Mouse (Mus musculus): ENCODE measurements around the gene Syne1. TPM values are rescaled to one million over a fixed set of nuclear protein-coding genes. Genes with fewer than 3 reads are reported as not detected.

Gene Syne1
- polyA plus RNA-seq, 1 experiment = 19.0 TPM

- no peak overlapping the region for H3K4me3 ChIP-seq
- no peaks in the 10 kb centered on the region for H3K27me3 ChIP-seq (ENCODE audit: control insufficient read depth, insufficient read depth, insufficient read length)
- no peaks in the 10 kb centered on the region for H3K79me2 ChIP-seq (ENCODE audit: control insufficient read depth, insufficient read depth)
- no peak overlapping the region for H3K4me2 ChIP-seq (ENCODE audit: low read depth)
- TF ChIP-seq TCF3 (IDR thresholded peaks at IDR 0.05; ENCODE audit: insufficient read length, low read depth) (no peak), POLR2AphosphoS2 (IDR thresholded peaks at IDR 0.05; ENCODE audit: insufficient read length, low read depth) (no peak), CEBPB (IDR thresholded peaks at IDR 0.05; ENCODE audit: insufficient read depth, poor library complexity, severe bottlenecking) (no peak), TCF12 (IDR thresholded peaks at IDR 0.05; ENCODE audit: insufficient read depth, poor library complexity, severe bottlenecking) (no peak), USF1 (IDR thresholded peaks at IDR 0.05; ENCODE audit: low read depth) (no peak), SRF (IDR thresholded peaks at IDR 0.05; ENCODE audit: control insufficient read depth, insufficient read length, low read depth) (no peak), MYOG (IDR thresholded peaks at IDR 0.05; ENCODE audit: control insufficient read depth in 1 of 3, insufficient read depth in 1 of 3, insufficient read length in 2 of 3, low read depth in 2 of 3) (no peak), POLR2A (IDR thresholded peaks at IDR 0.05; ENCODE audit: insufficient read length, low read depth) (no peak), E2F4 (IDR thresholded peaks at IDR 0.05; ENCODE audit: insufficient read depth) (no peak), REST (IDR thresholded peaks at IDR 0.05; ENCODE audit: insufficient read depth, insufficient read length) (no peak), MAX (IDR thresholded peaks at IDR 0.05; ENCODE audit: low read depth) (no peak), MYOD1 (IDR thresholded peaks at IDR 0.05; ENCODE audit: control insufficient read depth in 1 of 3, insufficient read length in 2 of 3, low read depth in 2 of 3) (no peak)
- no peaks in the 10 kb centered on the region for H3K36me3 ChIP-seq (ENCODE audit: control insufficient read depth, insufficient read depth)
- no peak overlapping the region for H3ac ChIP-seq (ENCODE audit: control insufficient read depth, insufficient read length)
Observed at GRCm38 (mm10) chr10:5356614-5357013, 194.7 kb downstream of the Syne1 start.

GRCm38 (mm10) chr10:5353390-5353789 is 197.9 kb downstream of the Syne1 start:
- no peak overlapping the region for H3K4me3 ChIP-seq
- H3K27me3 ChIP-seq (ENCODE audit: control insufficient read depth, insufficient read depth, insufficient read length) = no peaks in the 10 kb centered on the region
- TF ChIP-seq CEBPB (IDR thresholded peaks at IDR 0.05; ENCODE audit: insufficient read depth, poor library complexity, severe bottlenecking) = no peak
- TF ChIP-seq TCF12 (IDR thresholded peaks at IDR 0.05; ENCODE audit: insufficient read depth, poor library complexity, severe bottlenecking) = no peak
- TF ChIP-seq USF1 (IDR thresholded peaks at IDR 0.05; ENCODE audit: low read depth) = no peak
- TF ChIP-seq MYOG (IDR thresholded peaks at IDR 0.05; ENCODE audit: control insufficient read depth in 1 of 3, insufficient read depth in 1 of 3, insufficient read length in 2 of 3, low read depth in 2 of 3) = no peak
- TF ChIP-seq TCF3 (IDR thresholded peaks at IDR 0.05; ENCODE audit: insufficient read length, low read depth) = no peak
- TF ChIP-seq REST (IDR thresholded peaks at IDR 0.05; ENCODE audit: insufficient read depth, insufficient read length) = no peak
- TF ChIP-seq E2F4 (IDR thresholded peaks at IDR 0.05; ENCODE audit: insufficient read depth) = no peak
- no peaks in the 10 kb centered on the region for H3K79me2 ChIP-seq (ENCODE audit: control insufficient read depth, insufficient read depth)
- no peaks in the 10 kb centered on the region for H3K36me3 ChIP-seq (ENCODE audit: control insufficient read depth, insufficient read depth)
- H3K4me2 ChIP-seq (ENCODE audit: low read depth) = no peak overlapping the region
- no peak overlapping the region for H3ac ChIP-seq (ENCODE audit: control insufficient read depth, insufficient read length)

GRCm38 (mm10) chr10:5346911-5347310 is 204.4 kb downstream of the Syne1 start:
- H3ac ChIP-seq (ENCODE audit: control insufficient read depth, insufficient read length) = no peak overlapping the region
- TF ChIP-seq USF1 (IDR thresholded peaks at IDR 0.05; ENCODE audit: low read depth) = no peak
- TF ChIP-seq MAX (IDR thresholded peaks at IDR 0.05; ENCODE audit: low read depth) = no peak
- no peak for TF ChIP-seq MYOG (IDR thresholded peaks at IDR 0.05; ENCODE audit: control insufficient read depth in 1 of 3, insufficient read depth in 1 of 3, insufficient read length in 2 of 3, low read depth in 2 of 3)
- no peak for TF ChIP-seq MYOD1 (IDR thresholded peaks at IDR 0.05; ENCODE audit: control insufficient read depth in 1 of 3, insufficient read length in 2 of 3, low read depth in 2 of 3)
- no peak for TF ChIP-seq SRF (IDR thresholded peaks at IDR 0.05; ENCODE audit: control insufficient read depth, insufficient read length, low read depth)
- TF ChIP-seq POLR2AphosphoS2 (IDR thresholded peaks at IDR 0.05; ENCODE audit: insufficient read length, low read depth) = no peak
- TF ChIP-seq CEBPB (IDR thresholded peaks at IDR 0.05; ENCODE audit: insufficient read depth, poor library complexity, severe bottlenecking) = no peak
- no peak for TF ChIP-seq TCF3 (IDR thresholded peaks at IDR 0.05; ENCODE audit: insufficient read length, low read depth)
- TF ChIP-seq POLR2A (IDR thresholded peaks at IDR 0.05; ENCODE audit: insufficient read length, low read depth) = no peak
- TF ChIP-seq TCF12 (IDR thresholded peaks at IDR 0.05; ENCODE audit: insufficient read depth, poor library complexity, severe bottlenecking) = no peak
- no peak for TF ChIP-seq REST (IDR thresholded peaks at IDR 0.05; ENCODE audit: insufficient read depth, insufficient read length)
- no peak for TF ChIP-seq E2F4 (IDR thresholded peaks at IDR 0.05; ENCODE audit: insufficient read depth)
- no peaks in the 10 kb centered on the region for H3K79me2 ChIP-seq (ENCODE audit: control insufficient read depth, insufficient read depth)
- H3K4me3 ChIP-seq = no peak overlapping the region
- H3K36me3 ChIP-seq (ENCODE audit: control insufficient read depth, insufficient read depth) = no peaks in the 10 kb centered on the region
- H3K4me2 ChIP-seq (ENCODE audit: low read depth) = no peak overlapping the region
- no peaks in the 10 kb centered on the region for H3K27me3 ChIP-seq (ENCODE audit: control insufficient read depth, insufficient read depth, insufficient read length)

GRCm38 (mm10) chr10:5343211-5343610 is 208.1 kb downstream of the Syne1 start:
- Histone ChIP-seq H3K27me3 (ENCODE audit: control insufficient read depth, insufficient read depth, insufficient read length) (no peaks in the 10 kb centered on the region), H3K36me3 (ENCODE audit: control insufficient read depth, insufficient read depth) (no peaks in the 10 kb centered on the region), H3ac (ENCODE audit: control insufficient read depth, insufficient read length) (no peak overlapping the region), H3K4me3 (no peak overlapping the region), H3K79me2 (ENCODE audit: control insufficient read depth, insufficient read depth) (no peaks in the 10 kb centered on the region), H3K4me2 (ENCODE audit: low read depth) (no peak overlapping the region)
- TF ChIP-seq POLR2A (IDR thresholded peaks at IDR 0.05; ENCODE audit: insufficient read length, low read depth) (no peak), TCF3 (IDR thresholded peaks at IDR 0.05; ENCODE audit: insufficient read length, low read depth) (no peak), TCF12 (IDR thresholded peaks at IDR 0.05; ENCODE audit: insufficient read depth, poor library complexity, severe bottlenecking) (no peak), E2F4 (IDR thresholded peaks at IDR 0.05; ENCODE audit: insufficient read depth) (no peak), MYOG (IDR thresholded peaks at IDR 0.05; ENCODE audit: control insufficient read depth in 1 of 3, insufficient read depth in 1 of 3, insufficient read length in 2 of 3, low read depth in 2 of 3) (no peak), REST (IDR thresholded peaks at IDR 0.05; ENCODE audit: insufficient read depth, insufficient read length) (no peak), USF1 (IDR thresholded peaks at IDR 0.05; ENCODE audit: low read depth) (no peak), POLR2AphosphoS2 (IDR thresholded peaks at IDR 0.05; ENCODE audit: insufficient read length, low read depth) (no peak), SRF (IDR thresholded peaks at IDR 0.05; ENCODE audit: control insufficient read depth, insufficient read length, low read depth) (no peak), MAX (IDR thresholded peaks at IDR 0.05; ENCODE audit: low read depth) (no peak), MYOD1 (IDR thresholded peaks at IDR 0.05; ENCODE audit: control insufficient read depth in 1 of 3, insufficient read length in 2 of 3, low read depth in 2 of 3) (no peak), CEBPB (IDR thresholded peaks at IDR 0.05; ENCODE audit: insufficient read depth, poor library complexity, severe bottlenecking) (no peak)

Data from myocyte (in vitro differentiated cells).